Mouse (Mus musculus) heart, embryonic 14.5 days (tissue): ENCODE data around the gene Hs3st2. TPM values are rescaled to one million over a fixed set of nuclear protein-coding genes. Genes with fewer than 3 reads are reported as not detected.

Experiments used
- ATAC-seq: fragments of 200-750 bp; cut with Nextera tagmentation; 2 replicates; pipeline ENCODE4 v1.8.0; 2017; ENCODE audit warnings: low read depth, moderate TSS enrichment; ENCODE audit not compliant: insufficient number of reproducible peaks, insufficient read depth, low FRiP score
- H3K27ac ChIP-seq, 2 experiments: fragments of 200-500 bp in 1 of 2; fragments of 300-500 bp in 1 of 2; sonication (generic) in 1 of 2; replicated peaks in 1 of 2; 2 replicates each; pipeline ENCODE4 v1.5.1; 2012 to 2014; ENCODE audit warnings: low read depth in 2 of 2, low read length in 2 of 2, control low read depth in 1 of 2, mild to moderate bottlenecking in 1 of 2, mixed read lengths in 1 of 2; ENCODE audit not compliant: control insufficient read depth in 1 of 2, insufficient read depth in 1 of 2
- H3K27me3 ChIP-seq: fragments of 300-500 bp; sonication (generic); 2 replicates; pipeline ENCODE4 v1.6.1; 2014; ENCODE audit warnings: mild to moderate bottlenecking, low read length, control low read depth; ENCODE audit not compliant: control insufficient read depth, insufficient read depth
- H3K36me3 ChIP-seq: fragments of 300-500 bp; sonication (generic); 2 replicates; pipeline ENCODE4 v1.6.1; 2014; ENCODE audit warnings: mild to moderate bottlenecking, control low read depth, low read length, mixed read lengths; ENCODE audit not compliant: control insufficient read depth, insufficient read depth
- H3K4me1 ChIP-seq, 2 experiments: fragments of 200-500 bp in 1 of 2; fragments of 300-500 bp in 1 of 2; sonication (generic) in 1 of 2; 2 replicates each; pipeline ENCODE4 v1.6.1; 2012 to 2014; ENCODE audit warnings: low read length in 2 of 2, control low read depth in 1 of 2, mixed read lengths in 1 of 2; ENCODE audit not compliant: control insufficient read depth in 2 of 2, insufficient read depth in 2 of 2
- H3K4me2 ChIP-seq: fragments of 300-500 bp; sonication (generic); 2 replicates; pipeline ENCODE4 v1.6.1; 2014; ENCODE audit warnings: mild to moderate bottlenecking, low read length
- H3K4me3 ChIP-seq, 2 experiments: fragments of 200-500 bp in 1 of 2; fragments of 300-500 bp in 1 of 2; sonication (generic) in 1 of 2; 2 replicates each; pipeline ENCODE4 v1.5.1; 2012 to 2014; ENCODE audit warnings: low read length in 2 of 2, mild to moderate bottlenecking in 2 of 2, control low read depth in 1 of 2, low read depth in 1 of 2, moderate library complexity in 1 of 2; ENCODE audit not compliant: control insufficient read depth in 1 of 2, insufficient read depth in 1 of 2
- H3K9ac ChIP-seq: fragments of 300-500 bp; sonication (generic); 2 replicates; pipeline ENCODE4 v1.6.1; 2014; ENCODE audit warnings: mild to moderate bottlenecking, low read length
- H3K9me3 ChIP-seq: fragments of 300-500 bp; sonication (generic); 2 replicates; pipeline ENCODE4 v1.6.1; 2016; ENCODE audit warnings: low read length, control low read depth; ENCODE audit not compliant: control insufficient read depth
- WGBS: fragments of 180-500 bp; shearing (Covaris S2); extraction: QIAGEN DNeasy Blood & Tissue Kit; methylation state at CpG from one replicate; pipeline ENCODE4 v1.1.7; 2014; 5-methylcytosine and 5-hydroxymethylcytosine counted together
- polyA plus RNA-seq: library from polyadenylated mRNA; unstranded; fragments of >200 nt; fragmentation: Nextera tagmentation; extraction: Ambion mirVana; gene quantifications from 2 replicates; pipeline ENCODE4 v1.2.1, GENCODE M21; 2014

Gene Hs3st2
- polyA plus RNA-seq, 1 experiment from 2014 or later = 0.59 TPM

DNA sequence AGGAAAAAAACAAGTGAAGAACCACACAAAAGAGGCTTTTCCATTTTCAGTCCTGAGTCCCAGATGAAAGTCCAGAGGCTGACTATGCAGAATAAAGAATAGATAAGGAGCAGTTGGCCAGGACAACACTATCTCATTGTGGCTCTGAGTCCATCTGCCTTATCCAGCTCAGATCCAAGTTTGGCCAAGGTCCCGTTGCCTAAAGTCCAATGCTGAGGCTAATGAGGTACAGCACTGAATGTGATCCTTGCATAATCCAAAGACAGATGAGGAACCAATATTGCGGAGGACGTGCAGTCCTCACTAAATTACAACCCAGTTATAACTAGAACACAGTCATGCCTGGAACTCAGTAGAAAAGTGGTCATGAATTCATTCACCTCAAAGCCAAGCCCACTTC is 130.5 kb downstream of the Hs3st2 start:
- Histone ChIP-seq H3K4me1 (no peaks in the 10 kb centered on the region), H3K36me3 (no peaks in the 10 kb centered on the region), H3K27me3 (no peaks in the 10 kb centered on the region), H3K4me3 (no peak overlapping the region), H3K4me2 (no peak overlapping the region), H3K9ac (no peak overlapping the region), H3K9me3 (no peaks in the 10 kb centered on the region; the same call in 1 of the 2 replicates), H3K27ac (no peak overlapping the region)
- 68% methylated on average over 3 of the region's 3 CpGs for WGBS
- no peak for ATAC-seq

DNA sequence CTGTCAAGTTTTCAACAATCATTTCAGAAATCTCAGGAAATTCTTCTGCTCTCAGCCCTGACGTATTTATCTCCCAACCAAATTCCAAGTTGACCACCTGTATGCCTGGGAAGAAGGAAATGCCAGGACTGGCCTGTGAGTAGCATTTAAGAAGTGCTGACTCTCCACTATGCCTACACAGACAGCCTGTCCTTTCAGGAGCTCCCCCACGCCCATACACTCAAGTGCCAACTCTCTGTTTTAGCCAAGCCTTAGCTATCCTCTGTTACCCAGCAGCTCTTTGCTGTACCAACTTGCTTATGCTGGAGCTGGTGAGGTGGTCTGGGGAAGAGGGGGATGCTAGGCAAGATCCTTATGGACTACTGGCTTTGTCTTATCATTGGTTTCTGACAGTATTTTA is 137.4 kb downstream of the Hs3st2 start:
- no peak overlapping the region for H3K4me2 ChIP-seq
- no peak for ATAC-seq
- H3K9ac ChIP-seq = no peak overlapping the region
- H3K27me3 ChIP-seq = no peaks in the 10 kb centered on the region
- H3K9me3 ChIP-seq = no peaks in the 10 kb centered on the region
- H3K36me3 ChIP-seq = no peaks in the 10 kb centered on the region
- no peak overlapping the region for H3K27ac ChIP-seq
- H3K4me3 ChIP-seq = no peak overlapping the region
- H3K4me1 ChIP-seq = no peaks in the 10 kb centered on the region
- WGBS = 56% methylated on average over 2 of the region's 2 CpGs

DNA sequence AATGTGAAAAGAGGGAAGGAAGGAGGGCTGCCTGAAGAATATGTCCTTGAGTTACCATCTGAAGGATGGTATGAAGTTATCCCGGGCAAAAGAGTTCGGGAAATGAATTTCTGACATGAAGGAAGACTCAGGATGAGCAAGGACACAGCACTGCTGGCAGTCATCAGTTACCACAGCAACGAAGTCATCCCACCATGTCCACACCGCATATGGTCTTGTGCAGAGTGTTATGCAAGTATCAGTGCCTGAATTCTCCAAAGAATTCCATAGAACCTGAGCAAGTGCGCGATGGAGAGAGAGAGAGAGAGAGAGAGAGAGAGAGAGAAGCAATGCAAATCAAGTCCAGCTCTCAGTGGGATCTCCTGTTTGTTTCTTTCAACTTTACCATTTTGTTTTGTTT is 142.0 kb downstream of the Hs3st2 start:
- Histone ChIP-seq H3K27ac (no peak overlapping the region), H3K9ac (no peak overlapping the region), H3K9me3 (no peaks in the 10 kb centered on the region), H3K36me3 (no peaks in the 10 kb centered on the region), H3K4me2 (no peak overlapping the region), H3K4me1 (no peaks in the 10 kb centered on the region), H3K27me3 (no peaks in the 10 kb centered on the region), H3K4me3 (no peak overlapping the region)
- no peak for ATAC-seq
- WGBS = 82% methylated on average over 6 of the region's 6 CpGs

DNA sequence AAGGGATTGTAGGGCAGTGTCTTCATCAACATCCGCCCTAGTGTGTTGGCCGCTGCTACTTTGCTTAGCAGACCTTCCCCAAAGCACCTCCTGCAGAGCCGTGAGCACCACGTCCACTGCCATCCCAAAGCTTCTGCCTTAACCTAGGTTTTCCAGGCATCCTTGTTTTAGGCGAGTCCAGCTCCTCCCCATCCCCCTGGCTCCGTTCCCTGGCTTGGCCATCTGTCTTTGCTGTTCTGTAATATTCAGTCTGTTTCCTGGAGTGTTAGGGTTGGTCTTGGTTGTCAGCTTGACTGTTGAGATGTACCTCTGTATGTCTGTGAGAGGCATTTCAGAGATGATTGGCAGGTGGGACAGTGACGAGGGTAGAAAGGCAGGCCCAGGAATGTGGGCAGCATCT is 142.7 kb downstream of the Hs3st2 start:
- no peak overlapping the region for H3K4me2 ChIP-seq
- 72% methylated on average over 7 of the region's 7 CpGs for WGBS
- ATAC-seq = no peak

DNA sequence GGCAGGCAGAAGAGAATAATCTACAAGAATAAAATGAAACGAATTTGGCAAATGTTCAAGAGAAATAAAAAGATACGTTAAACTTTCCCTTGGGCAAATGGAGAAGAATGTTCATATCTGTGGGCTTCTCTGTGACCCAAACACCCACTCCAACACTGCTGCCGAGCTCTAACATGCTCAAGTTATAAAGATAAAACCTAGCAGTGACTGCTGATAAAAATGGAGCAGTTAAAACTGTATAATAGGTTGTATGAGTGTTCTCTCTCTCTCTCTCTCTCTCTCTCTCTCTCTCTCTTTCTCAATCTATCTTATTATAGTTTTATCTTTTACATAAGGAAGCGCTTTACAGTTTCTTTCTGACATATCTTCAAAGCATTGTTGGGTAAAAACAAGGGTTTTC is 144.3 kb downstream of the Hs3st2 start:
- no peaks in the 10 kb centered on the region for H3K27me3 ChIP-seq

More for the DNA sequence above, 142.7 kb downstream of the Hs3st2 start:
- Histone ChIP-seq H3K4me1 (no peaks in the 10 kb centered on the region), H3K4me3 (no peak overlapping the region), H3K27ac (no peak overlapping the region), H3K9me3 (no peaks in the 10 kb centered on the region), H3K27me3 (no peaks in the 10 kb centered on the region), H3K36me3 (no peaks in the 10 kb centered on the region), H3K9ac (no peak overlapping the region)

DNA sequence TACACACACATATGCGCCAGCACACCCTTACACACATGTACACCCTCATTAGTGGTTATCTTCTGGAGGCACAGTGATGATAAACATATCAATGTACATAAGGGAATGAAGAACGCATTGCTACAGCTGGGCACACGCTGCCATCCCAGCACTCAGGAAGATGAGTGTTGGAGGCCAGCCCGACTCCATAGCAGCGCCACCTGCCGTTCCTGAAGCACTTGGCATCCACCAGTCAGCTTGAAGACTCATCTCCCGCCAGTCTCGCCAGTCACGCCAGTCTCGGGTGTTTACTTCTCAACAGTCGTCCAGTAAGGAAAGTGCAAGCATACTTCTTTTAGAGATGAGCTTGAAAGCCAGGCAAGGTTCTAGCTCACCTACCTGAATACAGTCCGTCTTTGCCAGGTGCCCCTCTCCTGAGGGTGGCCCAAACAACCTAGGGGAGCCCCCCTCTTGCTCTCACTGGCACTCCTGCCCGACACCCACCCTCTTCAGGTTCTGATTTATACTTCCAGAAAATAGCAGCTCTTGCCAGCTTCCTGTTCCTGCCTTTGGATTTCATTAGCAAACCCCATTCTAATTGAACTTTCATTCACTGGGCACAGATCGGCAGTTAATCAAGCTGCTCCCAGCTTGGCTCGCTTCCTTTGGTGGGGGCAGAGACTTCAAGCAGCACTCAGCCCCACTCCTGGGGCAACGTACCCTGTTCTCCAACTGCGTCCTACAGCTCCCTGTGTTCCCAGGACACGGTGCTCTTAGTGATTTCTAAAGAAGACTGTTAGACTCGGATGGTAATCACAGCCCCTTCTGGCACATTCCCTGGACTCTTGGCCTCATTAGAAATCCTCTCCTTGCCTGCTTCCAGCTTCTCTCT is 148.0 kb downstream of the Hs3st2 start:
- Histone ChIP-seq H3K9me3 (0 out of 2 replicates have a peak, but pooled peaks cover 2% of the 10 kb centered on the region), H3K4me2 (no peak overlapping the region), H3K4me1 (no peaks in the 10 kb centered on the region), H3K9ac (no peak overlapping the region), H3K4me3 (no peak overlapping the region), H3K36me3 (no peaks in the 10 kb centered on the region), H3K27ac (no peak overlapping the region), H3K27me3 (no peaks in the 10 kb centered on the region)
- 58% methylated on average over 19 of the region's 19 CpGs for WGBS
- no peak for ATAC-seq

More for the DNA sequence above, 144.3 kb downstream of the Hs3st2 start:
- no peak overlapping the region for H3K4me2 ChIP-seq
- H3K9me3 ChIP-seq = no peaks in the 10 kb centered on the region
- ATAC-seq = no peak
- no peak overlapping the region for H3K4me3 ChIP-seq
- no peak overlapping the region for H3K27ac ChIP-seq
- H3K4me1 ChIP-seq = no peaks in the 10 kb centered on the region
- H3K9ac ChIP-seq = no peak overlapping the region
- H3K36me3 ChIP-seq = no peaks in the 10 kb centered on the region
- 40% methylated on average over 4 of the region's 4 CpGs for whole genome bisulfite sequencing

DNA sequence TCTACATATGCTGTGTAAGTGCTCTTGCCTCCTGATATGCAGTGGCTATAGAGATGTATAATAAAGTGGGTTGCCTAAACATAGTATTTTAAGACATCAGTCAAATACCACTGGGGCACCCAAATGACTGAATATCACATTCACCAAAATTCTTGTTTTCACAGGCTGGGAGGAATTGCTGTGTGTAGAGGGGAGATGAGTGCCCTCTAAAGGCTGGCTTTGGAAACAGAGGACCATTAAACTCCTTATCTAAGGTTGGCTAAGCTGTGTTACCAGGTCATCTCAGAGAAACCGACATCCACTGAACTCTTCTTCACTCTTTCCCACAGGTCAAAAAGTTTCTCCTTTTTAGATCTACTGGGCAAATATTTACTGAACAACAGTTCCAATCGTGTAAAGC is 150.8 kb downstream of the Hs3st2 start:
- Histone ChIP-seq H3K4me3 (no peak overlapping the region), H3K27ac (no peak overlapping the region), H3K4me2 (no peak overlapping the region), H3K9me3 (0 out of 2 replicates have a peak, but pooled peaks cover 3% of the 10 kb centered on the region), H3K9ac (no peak overlapping the region), H3K4me1 (no peaks in the 10 kb centered on the region), H3K36me3 (no peaks in the 10 kb centered on the region), H3K27me3 (no peaks in the 10 kb centered on the region)
- WGBS = 39% methylated on average over 2 of the region's 2 CpGs
- no peak for ATAC-seq
